Mouse (Mus musculus): Measurements from ENCODE around the gene Pttg1ip.

DNA sequence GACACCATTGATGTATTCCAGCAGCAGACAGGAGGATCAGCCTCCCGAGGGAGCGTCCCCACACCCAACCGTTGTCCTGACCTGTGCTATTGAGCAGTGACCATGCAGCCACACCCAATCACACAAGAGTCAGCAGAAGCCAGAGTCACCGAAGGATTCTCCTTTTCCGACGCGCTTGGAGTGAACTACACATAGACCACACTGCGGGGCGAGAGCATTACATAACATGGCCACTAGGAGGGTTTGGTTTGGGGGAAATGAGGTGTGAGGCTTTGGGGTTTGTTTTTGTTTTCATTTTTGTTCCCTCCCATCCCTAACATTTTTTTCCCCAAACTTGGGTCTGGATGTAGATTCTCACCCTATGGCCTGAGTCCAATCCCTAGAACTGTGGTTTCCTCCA is 34.6 kb downstream of the Pttg1ip start:
- TF ChIP-seq POLR2A (IDR thresholded peaks at IDR 0.05; ENCODE audit: borderline replicate concordance, extremely low read depth, insufficient read depth, insufficient read length, poor library complexity, severe bottlenecking) (no peak), CTCF (IDR thresholded peaks at IDR 0.05; ENCODE audit: borderline replicate concordance, extremely low read depth, insufficient read depth, insufficient read length) (peak; percentile 17; the same call in 1 of the 2 replicates)
